Comparison of ENCODE assay signal across 8 mouse cellular contexts in genomic region chr2:173083712-173084475, GRCm38 (mm10). TPM values are rescaled to one million over a fixed set of nuclear protein-coding genes. Genes with fewer than 3 reads are reported as not detected.
DNase-seq lines count a peak whose midpoint lies in the region; ATAC-seq and TF ChIP-seq lines count a peak whose summit lies in the region.

No protein-coding gene starts in this region.

- H3K36me3 ChIP-seq in G1E (replicated peaks), result no peaks in the 10 kb centered on the region
- H3K36me3 ChIP-seq in forebrain, postnatal 0 days (ENCODE audit: insufficient read depth), result no peaks in the 10 kb centered on the region
- H3K36me3 ChIP-seq in liver, embryonic 16.5 days (ENCODE audit: control insufficient read depth, insufficient read depth), result no peaks in the 10 kb centered on the region

- peaks cover 10% of the 10 kb centered on the region for H3K27me3 ChIP-seq in G1E (ENCODE audit: insufficient read depth, low read length)
- H3K27me3 ChIP-seq in forebrain, postnatal 0 days (ENCODE audit: insufficient read depth, low read length), result no peaks in the 10 kb centered on the region; the same call in 1 of the 2 replicates
- H3K27me3 ChIP-seq in liver, embryonic 16.5 days (ENCODE audit: control insufficient read depth, insufficient read depth, low read depth, low read length), result no peaks in the 10 kb centered on the region

- ATAC-seq in G1E (ENCODE audit: extremely low read depth, insufficient number of reproducible peaks, low FRiP score, poor library complexity, severe bottlenecking), result peak; percentile 85
- peak; percentile 40; the same call in 1 of the 2 replicates for ATAC-seq in forebrain, postnatal 0 days
- ATAC-seq in liver, embryonic 16.5 days (ENCODE audit: low read depth), result peak; percentile 61

- no peaks in the 10 kb centered on the region for H3K9me3 ChIP-seq in G1E (replicated peaks)
- H3K9me3 ChIP-seq in forebrain, postnatal 0 days (ENCODE audit: low read length), result no peaks in the 10 kb centered on the region
- no peaks in the 10 kb centered on the region for H3K9me3 ChIP-seq in liver, embryonic 16.5 days (replicated peaks; ENCODE audit: control insufficient read depth, low read length)

- peaks cover 19% of the 10 kb centered on the region for H3K4me1 ChIP-seq in G1E (ENCODE audit: insufficient read depth, low read depth, low read length)
- no peaks in the 10 kb centered on the region for H3K4me1 ChIP-seq in forebrain, postnatal 0 days (ENCODE audit: insufficient read depth)
- H3K4me1 ChIP-seq in liver, embryonic 16.5 days (ENCODE audit: control insufficient read depth, low read depth, low read length), result peaks cover 15% of the 10 kb centered on the region

- H3K9ac ChIP-seq in forebrain, postnatal 0 days, result no peak overlapping the region
- H3K9ac ChIP-seq in liver, embryonic 16.5 days (ENCODE audit: low read depth, low read length), result no peak overlapping the region

- 17% methylated on average over 13 of the region's 13 CpGs for WGBS in forebrain, postnatal 0 days
- whole genome bisulfite sequencing in liver, embryonic 16.5 days (ENCODE audit: insufficient replicate concordance), result 11% methylated on average over 13 of the region's 13 CpGs

- no peak overlapping the region for H3K27ac ChIP-seq in forebrain, postnatal 0 days (ENCODE audit: low read depth, low read length)
- no peak overlapping the region for H3K27ac ChIP-seq in liver, embryonic 16.5 days (ENCODE audit: low read length)

- TF ChIP-seq CTCF in G1E (IDR thresholded peaks at IDR 0.05; ENCODE audit: low read depth, low read length), result no peak
- TF ChIP-seq CTCF in forebrain, postnatal 0 days (IDR thresholded peaks at IDR 0.05; ENCODE audit: low read depth), result no peak

- DNase-seq in CD4-positive, CD25-positive, alpha-beta regulatory T cell, adult 2 months (ENCODE audit: low read depth, low spot score), result peak; percentile 95
- peak; percentile 48 for DNase-seq in G1E (ENCODE audit: low spot score)
- no peak for DNase-seq in forebrain, postnatal 0 days
- peak; percentile 40 to 48 for DNase-seq in spleen, postnatal 14 days (ENCODE audit: low spot score in 2 of 2)
- no peak for DNase-seq in ovary, adult 18-20 months (ENCODE audit: low spot score)
- no peak for DNase-seq in urinary bladder, postnatal 4 days (ENCODE audit: low spot score in 2 of 2)
- DNase-seq in layer of hippocampus, postnatal 10 days (ENCODE audit: low spot score in 2 of 2), result no peak

- H3K4me3 ChIP-seq in G1E (ENCODE audit: low read depth, low read length), result peak overlapping the region; percentile 46; the same call in 1 of the 2 replicates
- no peak overlapping the region for H3K4me3 ChIP-seq in forebrain, postnatal 0 days (ENCODE audit: low read depth, low read length)
- no peak overlapping the region for H3K4me3 ChIP-seq in liver, embryonic 16.5 days (ENCODE audit: low read depth, low read length)

- no peak overlapping the region for H3K4me2 ChIP-seq in forebrain, postnatal 0 days (ENCODE audit: low read depth)
- H3K4me2 ChIP-seq in liver, embryonic 16.5 days (ENCODE audit: low read depth, low read length), result peak overlapping the region; percentile 30

RNA-seq across cellular contexts. Expression of gene Ctcfl, which starts 35.4 kb away (rescaled TPM):
- total RNA-seq in G1E (2014; fragmentation: Nextera tagmentation) (not detected in 2 replicates), G1E (2017) (not detected in 2 replicates)
- not detected in 2 replicates for polyA plus RNA-seq in G1E (2012)
- not detected in 2 replicates for total RNA-seq in forebrain, postnatal 0 days (2014; rRNA removed)
- polyA plus RNA-seq in forebrain, postnatal 0 days (2015; fragmentation: Nextera tagmentation; extraction: Ambion mirVana), result 0.06 TPM in 1 of 2 replicates, not detected in the other
- 0.05 and 0.06 TPM in 2 replicates for polyA plus RNA-seq in liver, embryonic 16.5 days (2015; fragmentation: Nextera tagmentation; extraction: Ambion mirVana)
- not detected for total RNA-seq in layer of hippocampus, postnatal 10 days (2021)

Comparison
In these comparisons a context has a peak if more than half of its experiments do, and no peak if none do; other contexts are left out.
1. DNase-seq: peak in CD4-positive, CD25-positive, alpha-beta regulatory T cell, adult 2 months (single experiment), G1E (single experiment) and spleen, postnatal 14 days (2 of 2); none in forebrain, postnatal 0 days (single experiment), ovary, adult 18-20 months (single experiment), urinary bladder, postnatal 4 days (0 of 2) and layer of hippocampus, postnatal 10 days (0 of 2).
2. Peak in every context shown above with its lines, with median percentiles within 50 percentile points of each other: ATAC-seq.